Mouse (Mus musculus) ES-E14 (cell line): Measurements from ENCODE around the gene Cyp4x1. TPM values are rescaled to one million over a fixed set of nuclear protein-coding genes. Genes with fewer than 3 reads are reported as not detected.

Experiments
- DNase-seq: peaks from one replicate; pipeline ENCODE4 v3.0.0-alpha.2; 2013; ENCODE audit warnings: low read depth, low spot score
- H3K27ac ChIP-seq: 2 replicates; pipeline ENCODE4 v1.5.1; 2012; ENCODE audit warnings: low read depth, mild to moderate bottlenecking, low read length, moderate library complexity, mixed read lengths; ENCODE audit not compliant: poor library complexity, insufficient read depth, severe bottlenecking
- H3K36me3 ChIP-seq: 2 replicates; pipeline ENCODE4 v1.6.1; 2012; ENCODE audit warnings: mild to moderate bottlenecking, low read length, moderate library complexity, mixed read lengths; ENCODE audit not compliant: control insufficient read depth, poor library complexity, insufficient read depth, severe bottlenecking
- H3K4me1 ChIP-seq, 2 experiments: fragments of 150-350 bp in 1 of 2; sonication (generic) in 1 of 2; 2 replicates each; pipeline ENCODE4 v1.6.1; 2012; ENCODE audit warnings: low read length in 2 of 2, mild to moderate bottlenecking in 1 of 2, mixed read lengths in 1 of 2; ENCODE audit not compliant: control insufficient read depth in 2 of 2, insufficient read depth in 2 of 2, poor library complexity in 1 of 2
- H3K4me3 ChIP-seq, 2 experiments: fragments of 150-350 bp in 1 of 2; sonication (generic) in 1 of 2; 2 replicates each; pipeline ENCODE4 v1.5.1; 2012; ENCODE audit warnings: low read length in 2 of 2, low read depth in 1 of 2, mild to moderate bottlenecking in 1 of 2, mixed read lengths in 1 of 2; ENCODE audit not compliant: insufficient read depth in 1 of 2, poor library complexity in 1 of 2, severe bottlenecking in 1 of 2
- H3K9ac ChIP-seq: 2 replicates; pipeline ENCODE4 v1.6.1; 2012; ENCODE audit warnings: low read depth, mild to moderate bottlenecking, low read length, mixed read lengths; ENCODE audit not compliant: poor library complexity, insufficient read depth, severe bottlenecking
- H3K9me3 ChIP-seq: fragments of 150-350 bp; sonication (generic); 2 replicates; pipeline ENCODE4 v1.6.1; 2012; ENCODE audit warnings: low read depth, mild to moderate bottlenecking, low read length; ENCODE audit not compliant: control insufficient read depth, insufficient read depth
- CHD2 ChIP-seq: IDR thresholded peaks from 2 replicates; pipeline ENCODE4 v1.6.1; 2014; ENCODE audit warnings: mild to moderate bottlenecking, low read depth, low read length, inconsistent platforms
- HCFC1 ChIP-seq: IDR thresholded peaks from 2 replicates; pipeline ENCODE4 v1.6.1; 2012; ENCODE audit warnings: low read length, inconsistent platforms, borderline replicate concordance; ENCODE audit not compliant: insufficient read depth
- MAFK ChIP-seq: IDR thresholded peaks from 2 replicates; pipeline ENCODE4 v1.6.1; 2014; ENCODE audit warnings: mild to moderate bottlenecking, low read depth, low read length, inconsistent platforms; ENCODE audit not compliant: insufficient read depth
- ZC3H11A ChIP-seq: IDR thresholded peaks from 2 replicates; pipeline ENCODE4 v1.6.1; 2012; ENCODE audit warnings: low read depth, mild to moderate bottlenecking, inconsistent platforms, low read length, borderline replicate concordance
- ZNF384 ChIP-seq: IDR thresholded peaks from 2 replicates; pipeline ENCODE4 v1.6.1; 2012; ENCODE audit warnings: low read depth, low read length, inconsistent platforms
- in situ Hi-C, 2 experiments: fragments of 600-800 bp; cut with MboI; formaldehyde crosslinking; loops; one replicate each; pipeline ENCODE4 v1.15.1; 2025; ENCODE audit warnings: low sequenced_read_pairs in 2 of 2, inconsistent platforms in 1 of 2; ENCODE audit not compliant: unreplicated experiment in 2 of 2
- total RNA-seq: library from RNA; depleted of rRNA; stranded (reverse); fragments of 300-350 nt; gene quantifications from 2 replicates; pipeline ENCODE4 v1.2.3, GENCODE M21; 2012

Cyp4x1 gene
- total RNA-seq, 1 experiment: 0.36 TPM

- no peak for DNase-seq
- Histone ChIP-seq H3K4me3 (no peak overlapping the region), H3K9ac (no peak overlapping the region), H3K27ac (no peak overlapping the region), H3K36me3 (no peaks in the 10 kb centered on the region), H3K4me1 (no peaks in the 10 kb centered on the region), H3K9me3 (no peaks in the 10 kb centered on the region)
- in situ Hi-C loops: no loop called here
- no peak for TF ChIP-seq CHD2
These were observed 12.9 kb downstream of the Cyp4x1 start for GRCm38 (mm10) chr4:115121162-115121561.

GRCm38 (mm10) chr4:115119642-115120041 lies 14.4 kb downstream of the Cyp4x1 start:
- no peak overlapping the region for H3K9ac ChIP-seq
- no peak overlapping the region for H3K27ac ChIP-seq
- no peak overlapping the region for H3K4me3 ChIP-seq
- H3K36me3 ChIP-seq: no peaks in the 10 kb centered on the region
- no peak for TF ChIP-seq HCFC1
- TF ChIP-seq MAFK: no peak
- no peak for TF ChIP-seq CHD2
- no peak for TF ChIP-seq ZNF384
- TF ChIP-seq ZC3H11A: no peak
- in situ Hi-C loops: no loop called here
- no peaks in the 10 kb centered on the region for H3K9me3 ChIP-seq
- no peaks in the 10 kb centered on the region for H3K4me1 ChIP-seq
- no peak for DNase-seq

- DNase-seq: no peak
- no peak overlapping the region for H3K9ac ChIP-seq
- H3K4me1 ChIP-seq: no peaks in the 10 kb centered on the region
- H3K27ac ChIP-seq: no peak overlapping the region
- in situ Hi-C loops: no loop called here
- H3K36me3 ChIP-seq: no peaks in the 10 kb centered on the region
- TF ChIP-seq CHD2 (no peak), ZC3H11A (no peak), MAFK (no peak), ZNF384 (no peak), HCFC1 (no peak)
- no peaks in the 10 kb centered on the region for H3K9me3 ChIP-seq
- no peak overlapping the region for H3K4me3 ChIP-seq
These were observed 20.8 kb downstream of the Cyp4x1 start for GRCm38 (mm10) chr4:115113266-115113665.

GRCm38 (mm10) chr4:115111167-115111566 lies 22.9 kb downstream of the Cyp4x1 start:
- no peak overlapping the region for H3K9ac ChIP-seq
- no peak for TF ChIP-seq ZNF384
- TF ChIP-seq CHD2: no peak
- TF ChIP-seq HCFC1: no peak
- no peak for DNase-seq
- H3K4me1 ChIP-seq: no peaks in the 10 kb centered on the region
- in situ Hi-C loops: no loop called here
- no peaks in the 10 kb centered on the region for H3K9me3 ChIP-seq
- no peak overlapping the region for H3K27ac ChIP-seq
- H3K36me3 ChIP-seq: no peaks in the 10 kb centered on the region
- no peak overlapping the region for H3K4me3 ChIP-seq

- no peak overlapping the region for H3K27ac ChIP-seq
- no peak overlapping the region for H3K4me3 ChIP-seq
- no peaks in the 10 kb centered on the region for H3K9me3 ChIP-seq
- H3K36me3 ChIP-seq: no peaks in the 10 kb centered on the region
- no peak overlapping the region for H3K9ac ChIP-seq
- no peak for DNase-seq
- in situ Hi-C loops: no loop called here
- no peak for TF ChIP-seq ZC3H11A
- TF ChIP-seq MAFK: no peak
- no peak for TF ChIP-seq ZNF384
- TF ChIP-seq CHD2: no peak
- no peak for TF ChIP-seq HCFC1
- H3K4me1 ChIP-seq: no peaks in the 10 kb centered on the region
These were observed 30.6 kb downstream of the Cyp4x1 start for GRCm38 (mm10) chr4:115103510-115103909.
